Mouse (Mus musculus) heart, adult 18-20 months (tissue): ENCODE results near the gene Txndc5. TPM values are rescaled to one million over a fixed set of nuclear protein-coding genes. Genes with fewer than 3 reads are reported as not detected.

Source experiments
- DNase-seq, 2 experiments: peaks; one replicate each; pipeline ENCODE4 v3.0.0; 2021 to 2022; ENCODE audit warnings: mixed read lengths in 1 of 2
- long read RNA-seq, 2 experiments: library from polyadenylated mRNA; stranded (forward); transcript quantifications; one replicate each; pipeline ENCODE4 v2.0.0; 2021
- total RNA-seq, 2 experiments: library from RNA; stranded (reverse); gene quantifications; 2 replicates each; pipeline ENCODE4 v1.2.3; 2021

Gene Txndc5
- total RNA-seq: 10 to 100 TPM; 34.0 to 35.4 TPM
- long read RNA-seq, experiment 1, transcript Txndc5-201 (10 exons, 2,843 nt): major isoform, 79 of 84 reads
- long read RNA-seq, experiment 1, partial matches to known transcripts: 2 of 84 reads
- long read RNA-seq, experiment 1, other reads (novel, unspliced or antisense): 2 of 84 reads
- long read RNA-seq, experiment 2, transcript Txndc5-201 (10 exons, 2,843 nt): major isoform, 44 of 46 reads
- long read RNA-seq, experiment 2, partial matches to known transcripts: 0 of 46 reads
- long read RNA-seq, experiment 2, other reads (novel, unspliced or antisense): 2 of 46 reads

- DNase-seq: no peak
These were observed at the start of gene Txndc5 for GRCm38 (mm10) chr13:38528687-38529294. Gene Txndc5, minus strand, starts transcription at chr13:38528824.

- DNase-seq: no peak
These were observed 46.0 kb upstream of the Txndc5 start for GRCm38 (mm10) chr13:38574668-38575067.

GRCm38 (mm10) chr13:38573281-38573680 lies 44.7 kb upstream of the Txndc5 start:
- DNase-seq: peak; percentile 20 to 42

GRCm38 (mm10) chr13:38565245-38565644 lies 36.6 kb upstream of the Txndc5 start:
- no peak for DNase-seq

- no peak for DNase-seq
These were observed 26.0 kb upstream of the Txndc5 start for GRCm38 (mm10) chr13:38554611-38555010.

GRCm38 (mm10) chr13:38554210-38554609 lies 25.6 kb upstream of the Txndc5 start:
- DNase-seq: no peak

- no peak for DNase-seq
These were observed 20.1 kb upstream of the Txndc5 start for GRCm38 (mm10) chr13:38548681-38549080.

- no peak for DNase-seq
These were observed 19.1 kb upstream of the Txndc5 start for GRCm38 (mm10) chr13:38547717-38548116.

- no peak for DNase-seq
These were observed 18.1 kb upstream of the Txndc5 start for GRCm38 (mm10) chr13:38546754-38547153.

GRCm38 (mm10) chr13:38545460-38545859 lies 16.8 kb upstream of the Txndc5 start:
- peak; percentile 33 to 53 for DNase-seq

GRCm38 (mm10) chr13:38544769-38545445 lies 16.3 kb upstream of the Txndc5 start:
- no peak for DNase-seq

GRCm38 (mm10) chr13:38543455-38544125 lies 15.0 kb upstream of the Txndc5 start:
- DNase-seq: no peak

- no peak for DNase-seq
These were observed 10.7 kb upstream of the Txndc5 start for GRCm38 (mm10) chr13:38539192-38539900.

GRCm38 (mm10) chr13:38537521-38537920 lies 8.9 kb upstream of the Txndc5 start:
- DNase-seq: no peak

- DNase-seq: peak in 1 of 2 experiments; percentile 37
These were observed 6.1 kb upstream of the Txndc5 start for GRCm38 (mm10) chr13:38534731-38535130.

- peak; percentile 35 to 54 for DNase-seq
These were observed 5.4 kb upstream of the Txndc5 start for GRCm38 (mm10) chr13:38534016-38534415.

GRCm38 (mm10) chr13:38533461-38533860 lies 4.8 kb upstream of the Txndc5 start:
- no peak for DNase-seq

GRCm38 (mm10) chr13:38531498-38531897 lies 2.9 kb upstream of the Txndc5 start:
- no peak for DNase-seq

- no peak for DNase-seq
These were observed 952 bp upstream of the Txndc5 start for GRCm38 (mm10) chr13:38529576-38529975.

GRCm38 (mm10) chr13:38527797-38528650 lies 600 bp downstream of the Txndc5 start:
- peak; percentile 91 to 94 for DNase-seq
